In the genomic region with DNA sequence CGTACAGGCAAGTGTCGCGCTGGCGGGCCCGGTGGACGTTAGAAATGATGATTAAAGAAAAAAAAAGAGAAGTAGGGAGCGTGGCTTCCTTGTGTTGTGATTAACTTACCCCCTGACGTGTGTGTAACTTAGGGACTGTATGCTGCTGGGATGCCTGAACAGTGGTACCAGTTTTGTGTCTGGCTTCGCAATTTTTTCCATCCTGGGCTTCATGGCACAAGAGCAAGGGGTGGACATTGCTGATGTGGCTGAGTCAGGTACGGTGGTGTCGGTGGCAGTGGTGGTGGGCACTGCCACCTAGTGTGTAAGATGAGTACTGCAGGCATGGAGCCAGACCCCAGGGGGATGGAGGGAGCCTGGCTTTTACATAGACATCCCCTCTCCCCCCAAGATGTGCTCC, we compare ENCODE assay signal across 9 mouse cellular contexts. TPM values are rescaled to one million over a fixed set of nuclear protein-coding genes. Genes with fewer than 3 reads are reported as not detected.
DNase-seq lines count a peak whose midpoint lies in the region; ATAC-seq and TF ChIP-seq lines count a peak whose summit lies in the region.
"Had no signal": no experiment of that assay in that cellular context is flagged by ENCODE, and none has a peak within 500 bp of the region (broad histone marks: within the 10 kb centered on the region; RNA-seq: fewer than 3 reads in every experiment).

No protein-coding gene starts in this region.

- H3K36me3 ChIP-seq in heart, adult 2 months (ENCODE audit: control insufficient read depth, insufficient read depth, low read length), result peaks cover 22% of the 10 kb centered on the region
- H3K36me3 ChIP-seq in heart, embryonic 12.5 days, result peaks cover 79% of the 10 kb centered on the region
- H3K36me3 ChIP-seq in embryonic facial prominence, embryonic 11.5 days (replicated peaks; ENCODE audit: control insufficient read depth, insufficient read depth, low read depth, low read length), result peaks cover 6% of the 10 kb centered on the region
- H3K36me3 ChIP-seq in midbrain, embryonic 12.5 days, result peaks cover 77% of the 10 kb centered on the region

- no peak overlapping the region for H3K4me3 ChIP-seq in heart, adult 2 months
- no peak overlapping the region for H3K4me3 ChIP-seq in heart, embryonic 12.5 days
- H3K4me3 ChIP-seq in embryonic facial prominence, embryonic 11.5 days (ENCODE audit: low read depth, low read length), result no peak overlapping the region
- H3K4me3 ChIP-seq in midbrain, embryonic 12.5 days, result no peak overlapping the region
- H3K4me3 ChIP-seq: megakaryocyte, embryonic 14.5 days had no signal

- H3K4me1 ChIP-seq in heart, adult 2 months (ENCODE audit: control insufficient read depth, insufficient read depth, low read length), result peaks cover 19% of the 10 kb centered on the region
- H3K4me1 ChIP-seq in heart, embryonic 12.5 days (replicated peaks), result peaks cover 21% of the 10 kb centered on the region
- no peaks in the 10 kb centered on the region for H3K4me1 ChIP-seq in embryonic facial prominence, embryonic 11.5 days (ENCODE audit: control insufficient read depth, insufficient read depth, low read length)
- H3K4me1 ChIP-seq in midbrain, embryonic 12.5 days, result peaks cover 6% of the 10 kb centered on the region; the same call in 1 of the 2 replicates

- H3K9me3 ChIP-seq in heart, embryonic 12.5 days (replicated peaks), result no peaks in the 10 kb centered on the region
- no peaks in the 10 kb centered on the region for H3K9me3 ChIP-seq in embryonic facial prominence, embryonic 11.5 days (replicated peaks; ENCODE audit: control insufficient read depth, low read length)
- no peaks in the 10 kb centered on the region for H3K9me3 ChIP-seq in midbrain, embryonic 12.5 days
- H3K9me3 ChIP-seq: megakaryocyte, embryonic 14.5 days had no signal

- no peak overlapping the region for H3K9ac ChIP-seq in heart, adult 2 months (ENCODE audit: low read depth, low read length)
- no peak overlapping the region for H3K9ac ChIP-seq in heart, embryonic 12.5 days
- H3K9ac ChIP-seq in embryonic facial prominence, embryonic 11.5 days (replicated peaks; ENCODE audit: low read length), result no peak overlapping the region
- no peak overlapping the region for H3K9ac ChIP-seq in midbrain, embryonic 12.5 days (replicated peaks)

- WGBS in heart, adult 2 months, result 71% methylated on average over 11 of the region's 11 CpGs
- 66% methylated on average over 11 of the region's 11 CpGs for WGBS in heart, embryonic 12.5 days
- 70% methylated on average over 11 of the region's 11 CpGs for WGBS in embryonic facial prominence, embryonic 11.5 days
- 63% methylated on average over 11 of the region's 11 CpGs for WGBS in midbrain, embryonic 12.5 days

- ATAC-seq in heart, embryonic 12.5 days (ENCODE audit: insufficient number of reproducible peaks, low FRiP score), result no peak
- ATAC-seq in embryonic facial prominence, embryonic 11.5 days (replicated peaks; ENCODE audit: insufficient number of reproducible peaks, low FRiP score, low TSS enrichment, low read depth), result peak; percentile 46
- peak; percentile 68; the same call in 1 of the 2 replicates for ATAC-seq in midbrain, embryonic 12.5 days (ENCODE audit: low FRiP score, low read depth)

- H3K4me2 ChIP-seq in heart, embryonic 12.5 days, result no peak overlapping the region
- H3K4me2 ChIP-seq in embryonic facial prominence, embryonic 11.5 days (ENCODE audit: low read depth, low read length), result no peak overlapping the region
- no peak overlapping the region for H3K4me2 ChIP-seq in midbrain, embryonic 12.5 days (replicated peaks)

- peak; percentile 100; the same call in 1 of the 2 replicates for TF ChIP-seq CTCF in heart, adult 2 months (IDR thresholded peaks at IDR 0.05)

- TF ChIP-seq POLR2A in heart, adult 2 months (IDR thresholded peaks at IDR 0.05; ENCODE audit: insufficient read depth, low read depth, low read length), result no peak

- peak; percentile 95 for TF ChIP-seq EP300 in heart, adult 2 months (IDR thresholded peaks at IDR 0.05; ENCODE audit: insufficient read depth, low read depth, low read length)

- peak; percentile 68 to 82 for DNase-seq in heart, adult 2 months
- peak; percentile 78 for DNase-seq in adrenal gland, postnatal 10 days
- peak; percentile 74 for DNase-seq in embryonic facial prominence, embryonic 11.5 days (ENCODE audit: low spot score)
- DNase-seq in heart, postnatal 4 days, result peak; percentile 82
- DNase-seq in left cerebral cortex, postnatal 25 days (ENCODE audit: low spot score in 2 of 2), result peak; percentile 54 to 59
- peak; percentile 19 to 47 for DNase-seq in spleen, postnatal 14 days (ENCODE audit: low spot score in 2 of 2)

- intact Hi-C loops in heart, adult 2 months (cut with DNase I), result loop anchor here (1.0 kb wide), 2 partner anchors 165 to 214 kb away; no protein-coding TSS in a partner anchor
- intact Hi-C loops in left cerebral cortex, postnatal 25 days (cut with DNase I), result loop anchor here (1.0 to 2.0 kb wide), 2 partner anchors 165 to 214 kb away; no protein-coding TSS in a partner anchor

- H3K27me3 ChIP-seq in heart, adult 2 months (ENCODE audit: control insufficient read depth, insufficient read depth, low read length), result no peaks in the 10 kb centered on the region
- peaks cover 19% of the 10 kb centered on the region for H3K27me3 ChIP-seq in heart, embryonic 12.5 days (replicated peaks)
- no peaks in the 10 kb centered on the region for H3K27me3 ChIP-seq in embryonic facial prominence, embryonic 11.5 days (ENCODE audit: control insufficient read depth, insufficient read depth, low read length)
- no peaks in the 10 kb centered on the region for H3K27me3 ChIP-seq in midbrain, embryonic 12.5 days
- H3K27me3 ChIP-seq: megakaryocyte, embryonic 14.5 days had no signal

- H3K79me2 ChIP-seq in heart, adult 2 months (replicated peaks; ENCODE audit: control insufficient read depth, insufficient read depth, low read length), result no peaks in the 10 kb centered on the region; the same call in 1 of the 2 replicates

- H3K27ac ChIP-seq in heart, adult 2 months, result no peak overlapping the region
- H3K27ac ChIP-seq in heart, embryonic 12.5 days (ENCODE audit: poor library complexity, severe bottlenecking), result no peak overlapping the region
- H3K27ac ChIP-seq in embryonic facial prominence, embryonic 11.5 days (replicated peaks; ENCODE audit: low read depth, low read length), result no peak overlapping the region
- H3K27ac ChIP-seq in midbrain, embryonic 12.5 days (replicated peaks), result no peak overlapping the region

RNA-seq across cellular contexts. Expression of a gene that starts 57.2 kb away (rescaled TPM):
- total RNA-seq in heart, adult 2 months (2021), result 10 to 100 TPM; 56.4 to 96.9 TPM
- 86.2 and 118 TPM in 2 replicates for polyA plus RNA-seq in heart, adult 2 months (2012; rRNA removed)
- 79.1 and 85.8 TPM in 2 replicates for polyA plus RNA-seq in heart, embryonic 12.5 days (2016; fragmentation: Nextera tagmentation; extraction: Ambion mirVana)
- 100 to 1,000 TPM; 175 to 205 TPM for total RNA-seq in adrenal gland, postnatal 10 days (2021)
- 35.3 and 40.6 TPM in 2 replicates for polyA plus RNA-seq in embryonic facial prominence, embryonic 11.5 days (2014; fragmentation: Nextera tagmentation; extraction: Ambion mirVana)
- 100 to 1,000 TPM; 142 to 158 TPM for total RNA-seq in heart, postnatal 4 days (2021)
- 100 to 1,000 TPM; 128 to 149 TPM for total RNA-seq in left cerebral cortex, postnatal 25 days (2021)
- polyA plus RNA-seq in midbrain, embryonic 12.5 days (2016; fragmentation: Nextera tagmentation; extraction: Ambion mirVana), result 69.4 and 82.8 TPM in 2 replicates
